Mouse (Mus musculus) megakaryocyte, adult 5-6 weeks (primary cell): ENCODE measurements around the gene Cabs1. TPM values are rescaled to one million over a fixed set of nuclear protein-coding genes. Genes with fewer than 3 reads are reported as not detected.

Experiments used
- ATAC-seq: 2 replicates; pipeline ENCODE4 v1.8.0; 2016; ENCODE audit warnings: mild to moderate bottlenecking, inconsistent platforms; ENCODE audit not compliant: poor library complexity, severe bottlenecking
- total RNA-seq, 2 experiments: library from RNA; stranded (forward) in 1 of 2; stranded (reverse) in 1 of 2; fragments of 153-499, 151-499 nt in 1 of 2; fragments of 221-1000, 200-1000 nt in 1 of 2; gene quantifications; 2 replicates each; pipeline versions ENCODE4 v1.2.3 to v1.2.4; 2015 to 2017

Cabs1 gene
- not detected in 2 replicates for total RNA-seq (2015)
- not detected in 2 replicates for total RNA-seq (2017)

DNA sequence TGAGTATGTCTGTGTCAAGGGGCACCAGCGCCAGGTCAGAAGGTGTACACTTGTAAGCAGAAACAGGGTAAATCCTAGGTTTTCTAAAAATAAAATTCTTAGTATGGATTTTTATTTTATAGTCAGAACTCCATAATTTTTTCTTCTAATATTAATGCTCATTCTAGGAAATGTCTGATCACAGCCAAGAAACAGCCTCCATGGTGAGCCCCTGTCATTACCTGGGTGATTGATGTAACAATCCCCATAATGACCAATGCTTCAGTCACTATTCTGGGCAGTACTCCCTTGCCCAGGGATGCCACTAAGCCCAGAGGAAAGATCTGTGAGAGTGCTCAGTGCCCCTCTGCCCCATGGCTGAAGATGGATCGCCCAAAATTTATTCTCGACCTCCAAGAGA lies at the start of gene Cabs1:
Cabs1 (plus strand) TSS at position 301 of the 400 bp plus-strand sequence.
- no peak for ATAC-seq

DNA sequence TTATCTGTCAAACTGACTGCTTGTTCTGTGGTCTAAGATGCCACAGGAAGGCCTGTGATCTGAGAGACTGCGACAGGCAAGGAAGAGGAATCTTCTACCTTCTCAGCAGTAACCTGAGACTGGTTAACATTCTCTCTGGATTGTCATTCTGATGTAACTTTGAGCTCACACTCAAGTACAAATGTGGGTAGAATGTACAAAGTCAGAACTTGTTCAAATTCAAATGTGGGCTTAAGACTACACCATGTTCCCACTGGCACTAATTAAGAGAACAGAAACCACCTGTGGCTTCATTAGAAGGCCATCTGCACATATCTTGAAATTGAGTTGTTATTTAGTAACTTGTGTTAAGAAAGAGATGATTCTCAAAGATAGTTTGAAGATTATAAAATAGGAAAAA lies 47.6 kb upstream of the Cabs1 start:
- ATAC-seq: no peak

DNA sequence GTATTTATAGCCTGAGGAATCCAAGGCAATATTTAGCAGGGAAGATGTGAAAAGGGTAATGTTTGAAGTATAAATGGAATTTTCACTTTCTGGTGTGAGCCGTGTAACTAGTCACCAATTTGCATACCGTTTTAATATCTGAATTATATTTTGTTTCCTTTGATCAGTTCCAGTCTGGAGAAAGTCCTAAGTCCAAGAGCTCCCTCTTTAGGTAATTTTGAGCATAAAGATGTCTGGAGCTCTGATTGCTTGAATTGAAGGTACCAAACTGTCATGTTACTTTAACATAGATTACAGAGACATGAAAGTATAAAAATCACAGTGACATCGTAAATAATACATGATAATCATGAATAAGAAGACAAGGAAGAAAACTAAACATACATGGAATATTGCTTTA lies 38.5 kb upstream of the Cabs1 start:
- no peak for ATAC-seq

DNA sequence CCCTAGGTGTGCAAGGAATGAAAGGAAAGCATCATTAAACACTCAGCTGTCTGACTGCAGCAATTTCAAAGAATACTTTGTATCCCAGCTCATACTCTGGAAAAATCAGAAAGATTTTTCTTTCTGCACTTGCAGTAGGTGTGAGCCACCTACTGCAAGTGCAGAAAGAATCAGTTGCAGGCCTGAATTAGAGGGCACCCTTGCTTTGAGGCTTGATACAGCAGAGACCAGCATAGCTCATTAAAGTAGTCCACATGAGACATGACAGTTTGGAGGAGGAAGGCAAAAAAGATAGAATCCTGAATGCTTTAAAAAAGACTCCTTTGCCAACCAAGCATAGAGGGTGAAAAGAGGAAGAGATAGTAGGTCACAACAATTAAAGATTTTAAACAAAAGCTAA lies 36.7 kb upstream of the Cabs1 start:
- ATAC-seq: no peak

DNA sequence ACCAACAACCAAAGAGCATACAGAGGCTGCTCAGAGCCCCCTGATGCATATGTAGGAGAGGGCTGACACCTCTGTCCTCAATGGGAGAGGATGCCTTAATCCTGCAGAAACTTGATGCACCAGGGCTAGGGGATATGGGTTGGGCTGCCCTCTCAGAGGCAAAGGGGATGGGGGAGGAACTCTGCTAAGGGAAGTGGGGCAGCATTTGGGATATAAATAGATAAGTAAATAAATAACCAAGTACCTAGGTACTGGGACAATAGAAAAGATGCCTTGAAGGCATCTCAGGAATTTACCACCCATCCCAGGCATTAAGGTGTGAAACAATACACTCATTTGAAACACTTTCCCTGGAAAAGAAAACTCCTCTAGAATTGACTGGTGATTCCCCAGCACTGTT lies 27.4 kb upstream of the Cabs1 start:
- no peak for ATAC-seq

DNA sequence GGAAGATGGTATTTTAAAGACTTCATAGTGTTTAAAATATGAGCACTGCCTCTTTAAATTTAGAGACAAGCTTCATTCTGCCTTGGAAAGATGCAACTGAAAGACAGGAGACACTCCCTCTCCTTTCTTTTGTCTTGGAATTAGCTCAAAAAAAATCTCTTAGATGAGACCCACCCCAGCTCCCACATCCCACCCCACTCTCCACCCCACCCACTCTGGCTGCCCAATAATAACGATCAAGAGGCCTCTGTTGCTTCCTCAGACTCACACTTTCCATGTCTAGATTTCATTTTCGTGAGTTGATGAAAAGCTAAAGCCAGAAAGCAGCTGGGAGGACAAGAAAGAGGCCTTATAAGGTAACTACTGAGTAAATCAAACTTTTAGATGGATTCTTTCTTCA lies 10.0 kb upstream of the Cabs1 start, which contains the start of the genes 2310003L06Rik and Gm28434:
2310003L06Rik (plus strand) TSS at position 259 of the 400 bp plus-strand sequence.
Gm28434 (plus strand) TSS at position 317 of the 400 bp plus-strand sequence.
- no peak for ATAC-seq

DNA sequence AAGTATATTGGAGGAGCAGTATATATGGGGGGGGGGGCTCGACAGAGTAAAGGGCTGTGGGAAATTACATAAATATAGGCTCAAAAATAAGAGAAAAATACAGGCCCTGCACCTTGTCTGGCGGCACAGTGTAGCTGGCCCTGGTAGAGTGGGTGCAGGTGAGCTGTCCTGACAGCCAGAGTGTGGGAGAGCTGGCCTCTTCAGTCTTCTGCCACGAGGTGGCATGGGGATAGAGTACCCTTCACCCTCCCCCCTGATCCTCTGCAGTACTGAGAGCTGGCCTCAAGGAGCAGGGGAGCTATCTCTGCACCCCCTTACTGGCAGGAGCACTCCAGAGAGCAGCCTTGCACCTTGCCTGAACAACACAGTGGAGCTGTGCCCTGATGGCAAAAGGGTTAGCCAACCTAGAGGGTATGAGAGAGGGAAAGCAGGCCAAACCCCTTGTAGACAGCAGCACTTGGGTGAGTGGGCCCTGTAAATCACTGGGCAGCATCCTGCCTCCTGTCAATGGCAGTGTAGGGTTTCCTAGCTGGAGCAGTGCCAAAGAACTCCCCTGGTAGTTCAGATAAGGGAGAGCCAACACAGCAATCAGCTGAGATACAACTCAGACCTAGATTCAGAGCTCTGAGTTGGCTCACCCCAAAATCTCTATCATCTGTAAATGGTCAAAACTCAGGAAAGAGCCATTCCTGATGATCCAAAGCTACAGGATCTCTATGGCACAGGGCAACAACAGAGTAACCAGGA lies 3.4 kb downstream of the Cabs1 start:
- peak; percentile 21; the same call in 1 of the 2 replicates for ATAC-seq

DNA sequence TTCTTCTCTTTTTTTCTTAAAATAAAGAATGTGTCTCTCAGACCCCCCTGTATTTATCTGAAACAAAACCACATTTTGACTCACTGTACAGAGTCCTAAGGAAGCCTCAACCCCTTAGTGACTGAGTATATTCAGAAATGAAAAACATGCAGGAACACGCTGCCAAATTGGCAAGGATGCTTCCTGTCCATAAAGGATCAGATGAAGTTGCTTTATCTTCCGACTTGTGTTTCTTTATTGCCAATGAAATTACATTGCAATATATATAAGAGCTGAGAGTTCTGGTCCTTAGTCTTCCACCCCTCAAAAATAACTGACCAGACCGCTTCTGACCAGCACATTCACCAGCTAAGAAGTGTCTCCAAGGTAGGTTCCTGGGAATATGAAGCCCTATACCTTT lies 23.0 kb downstream of the Cabs1 start, which contains the start of gene Smr3a:
Smr3a (plus strand) TSS at position 301 of the 400 bp plus-strand sequence.
- ATAC-seq: no peak

DNA sequence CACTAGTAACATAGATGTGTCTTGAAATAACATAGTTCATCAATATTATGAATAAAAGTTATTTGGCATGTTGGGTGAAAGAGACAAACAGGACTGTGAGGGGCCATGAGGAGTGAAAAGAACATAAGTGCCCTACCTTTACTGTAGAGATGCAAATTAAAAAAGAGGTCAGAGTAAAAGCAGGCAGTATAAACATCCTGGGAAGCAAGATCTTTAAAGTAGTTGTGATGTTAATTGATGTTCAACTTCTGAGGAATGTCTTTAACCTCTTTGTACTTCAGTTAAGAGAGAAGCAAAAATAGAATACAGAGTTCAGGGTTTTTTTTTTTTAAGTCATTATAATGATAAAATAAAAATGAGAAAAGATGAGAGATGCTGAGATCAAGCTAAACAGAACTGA lies 26.0 kb downstream of the Cabs1 start:
- ATAC-seq: no peak

Other genes with a start within 250 kb of the Cabs1 start
- gene Csn1s2a, start 204.9 kb upstream of the Cabs1 start, total RNA-seq (2015): not detected in 2 replicates
- not detected in 2 replicates for gene Csn1s2a, start 204.9 kb upstream of the Cabs1 start, total RNA-seq (2017)
- not detected in 2 replicates for gene Csn1s2b, start 171.4 kb upstream of the Cabs1 start, total RNA-seq (2015)
- gene Csn1s2b, start 171.4 kb upstream of the Cabs1 start, total RNA-seq (2017): not detected in 2 replicates
- gene Prr27, start 153.8 kb upstream of the Cabs1 start, total RNA-seq (2015): not detected in 2 replicates
- not detected in 2 replicates for gene Prr27, start 153.8 kb upstream of the Cabs1 start, total RNA-seq (2017)
- not detected in 2 replicates for gene Odam, start 94.4 kb upstream of the Cabs1 start, total RNA-seq (2015)
- gene Odam, start 94.4 kb upstream of the Cabs1 start, total RNA-seq (2017): not detected in 2 replicates
- gene Csn3, start 53.9 kb upstream of the Cabs1 start, total RNA-seq (2015): not detected in 2 replicates
- gene Csn3, start 53.9 kb upstream of the Cabs1 start, total RNA-seq (2017): not detected in 2 replicates
- gene 2310003L06Rik, start 10.0 kb upstream of the Cabs1 start, total RNA-seq (2015): not detected in 2 replicates
- gene 2310003L06Rik, start 10.0 kb upstream of the Cabs1 start, total RNA-seq (2017): not detected in 2 replicates
- not detected in 2 replicates for gene Gm28434, start 9.9 kb upstream of the Cabs1 start, total RNA-seq (2015)
- not detected in 2 replicates for gene Gm28434, start 9.9 kb upstream of the Cabs1 start, total RNA-seq (2017)
- gene Smr3a, start 23.1 kb downstream of the Cabs1 start, total RNA-seq (2015): not detected in 2 replicates
- not detected in 2 replicates for gene Smr3a, start 23.1 kb downstream of the Cabs1 start, total RNA-seq (2017)
- not detected in 2 replicates for gene Smr2, start 107.1 kb downstream of the Cabs1 start, total RNA-seq (2015)
- not detected in 2 replicates for gene Smr2, start 107.1 kb downstream of the Cabs1 start, total RNA-seq (2017)
- gene Gm11116, start 132.1 kb downstream of the Cabs1 start, total RNA-seq (2015): not detected in 2 replicates
- gene Gm11116, start 132.1 kb downstream of the Cabs1 start, total RNA-seq (2017): not detected in 2 replicates
- not detected in 2 replicates for gene Gm11115, start 174.7 kb downstream of the Cabs1 start, total RNA-seq (2015)
- gene Gm11115, start 174.7 kb downstream of the Cabs1 start, total RNA-seq (2017): not detected in 2 replicates